Mouse (Mus musculus) erythroblast, embryonic 14.5 days (primary cell): ENCODE results near the gene Atp6v1a.

ENCODE experiments used
- GATA1 ChIP-seq: IDR thresholded peaks from 2 replicates; pipeline ENCODE4 v1.6.1; 2012; ENCODE audit warnings: low read length, inconsistent platforms, mixed read lengths
- TAL1 ChIP-seq: IDR thresholded peaks from 3 replicates; pipeline ENCODE4 v1.6.1; 2012; ENCODE audit warnings: low read length, inconsistent platforms, mixed read lengths

DNA sequence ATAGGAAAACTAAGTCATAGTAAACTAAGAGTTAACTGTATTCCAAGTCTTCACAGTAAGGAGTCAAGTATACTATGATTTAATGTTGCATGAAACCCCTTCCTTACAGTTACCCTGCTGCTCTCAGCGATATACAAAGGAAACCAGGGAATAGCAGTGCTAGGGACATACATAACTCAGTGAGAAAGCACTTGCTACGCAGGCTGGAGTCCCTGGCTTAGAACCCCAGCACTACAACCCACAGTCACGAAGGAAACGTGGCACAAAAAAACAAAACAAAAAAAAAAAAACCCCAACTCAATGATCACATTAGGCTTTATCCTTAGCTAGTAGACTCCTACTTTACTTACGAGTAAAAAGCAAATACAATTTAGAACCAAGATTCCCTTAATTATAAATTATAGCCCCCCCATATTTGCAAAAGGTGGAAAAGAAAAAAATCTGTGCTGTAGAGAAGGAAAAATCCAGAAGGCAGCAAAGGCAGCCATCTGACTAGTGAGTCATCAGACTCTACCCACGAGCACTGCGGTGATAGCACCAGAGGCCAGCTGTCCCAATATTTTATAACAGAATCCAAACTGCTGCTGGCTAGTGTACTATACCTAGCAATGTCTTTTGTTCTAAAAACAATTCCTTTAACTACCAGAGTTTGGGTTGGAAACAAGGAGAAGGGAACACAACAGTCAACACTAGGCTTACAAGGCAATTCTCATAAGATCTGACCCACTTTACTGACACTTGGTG lies 16.4 kb downstream of the Atp6v1a start:
- TF ChIP-seq GATA1 (no peak), TAL1 (no peak)
